Mouse (Mus musculus) left cerebral cortex, postnatal 36 days (tissue): ENCODE data around the gene Hpca. TPM values are rescaled to one million over a fixed set of nuclear protein-coding genes. Genes with fewer than 3 reads are reported as not detected.
A peak's percentile ranks its signal among the peaks of the same experiment; 100 is the strongest.

Source experiments
- DNase-seq, 2 experiments: peaks; one replicate each; pipeline ENCODE4 v3.0.0; 2021 to 2022; ENCODE audit warnings: low spot score in 2 of 2, mixed read lengths in 1 of 2
- intact Hi-C: fragments of 180-260 bp; cut with DNase I; formaldehyde crosslinking; loops from one replicate; pipeline ENCODE4 v1.15.1; 2025
- total RNA-seq, 2 experiments: library from RNA; stranded (reverse); gene quantifications; 2 replicates each; pipeline ENCODE4 v1.2.3; 2021

Gene Hpca
- total RNA-seq, 2 experiments from 2014 or later: 656 to 793 TPM

DNA sequence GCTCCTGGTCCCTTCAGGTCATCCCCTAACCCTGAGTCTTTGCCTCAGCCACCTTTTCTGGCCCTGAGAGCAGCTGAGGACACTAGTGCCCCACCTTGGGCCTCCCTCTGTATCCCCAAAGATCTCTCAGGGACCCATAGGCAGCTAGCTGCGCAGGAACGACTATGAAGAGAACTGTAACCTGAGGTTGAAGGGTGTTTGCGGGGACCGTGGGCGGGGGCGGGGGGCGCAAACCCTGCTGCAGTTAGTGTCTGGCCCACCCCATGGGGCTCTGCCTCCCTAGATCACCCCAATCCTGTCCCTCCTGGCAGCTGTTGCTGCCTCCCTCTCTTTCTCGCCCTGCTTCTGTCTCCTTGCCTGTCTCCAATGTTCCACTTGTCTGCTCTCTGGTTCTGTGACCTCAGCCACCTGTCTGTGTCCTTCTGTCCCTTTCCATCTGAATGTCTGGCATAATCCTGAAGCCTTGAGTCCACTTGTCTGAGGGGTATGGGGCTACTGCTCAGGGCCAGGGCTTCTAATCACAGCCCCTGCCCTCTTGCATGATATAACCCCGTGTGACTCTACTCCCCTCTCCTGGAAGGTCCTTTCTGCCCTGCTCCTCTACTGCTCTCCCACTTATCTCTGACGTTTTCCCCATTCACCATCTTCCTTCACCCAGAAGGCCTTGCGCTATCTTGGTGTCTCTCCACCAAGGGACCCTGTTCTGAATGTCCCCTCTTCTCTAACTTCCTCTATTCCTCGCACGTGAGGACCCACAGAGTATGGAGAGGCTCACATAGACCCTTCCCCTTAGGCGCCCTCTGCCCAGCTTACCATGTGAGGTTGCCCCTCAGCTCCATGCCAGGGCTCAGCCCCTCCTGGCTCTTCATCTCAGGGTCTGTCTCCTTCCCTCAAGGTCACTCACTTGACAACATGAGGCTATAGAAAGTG lies 15.8 kb upstream of the Hpca start:
- no peak for DNase-seq
- intact Hi-C loops: loop anchor here (5.0 to 10.0 kb wide), 2 partner anchors 50 to 317 kb away; partner anchors contain the start of genes S100pbp and Yars

DNA sequence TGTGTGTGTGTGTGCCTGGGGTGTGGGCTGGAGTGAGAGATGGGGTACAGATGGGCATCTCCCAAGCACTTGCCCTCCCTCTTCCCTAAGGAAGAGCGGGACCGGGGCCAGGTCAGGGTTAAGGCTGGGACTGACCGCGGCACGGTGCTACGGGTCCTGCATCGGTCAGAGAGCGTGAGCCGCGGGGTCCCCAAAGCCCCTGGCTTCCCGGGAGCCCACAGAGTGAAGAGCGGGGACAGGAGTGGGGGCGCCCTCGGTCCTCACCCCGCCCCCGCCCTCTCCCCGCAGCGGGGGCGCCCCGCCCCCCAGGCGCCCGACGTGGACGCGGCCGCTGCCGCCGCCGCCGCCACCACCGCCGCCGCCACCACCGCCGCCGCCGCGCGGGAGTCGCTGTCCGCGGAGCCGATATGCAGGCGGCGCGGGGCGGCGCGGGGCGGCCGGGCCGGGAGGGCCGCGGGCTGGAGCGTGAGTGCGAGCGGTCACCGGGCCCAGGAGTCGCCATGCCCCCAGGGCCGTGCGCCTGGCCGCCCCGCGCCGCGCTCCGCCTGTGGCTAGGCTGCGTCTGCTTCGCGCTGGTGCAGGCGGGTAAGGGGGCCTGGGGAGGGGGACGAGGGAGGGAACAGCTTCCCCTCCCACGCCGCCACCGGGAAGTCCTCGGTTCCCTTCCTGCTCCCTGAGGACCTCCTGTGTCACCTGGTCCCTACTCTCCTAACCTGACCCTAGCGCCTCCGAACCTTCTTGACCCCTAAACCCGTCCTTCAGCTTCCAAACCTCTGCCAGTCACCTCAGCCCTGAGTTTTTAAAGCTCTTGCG lies 14.9 kb upstream of the Hpca start, which contains the start of gene Fndc5:
Gene Fndc5, plus strand, starts transcription at position 421 of the 813 bp plus-strand sequence.
- no peak for DNase-seq
- intact Hi-C loops: loop anchor here (5.0 to 10.0 kb wide), 2 partner anchors 51 to 318 kb away; partner anchors contain the start of genes S100pbp and Yars

DNA sequence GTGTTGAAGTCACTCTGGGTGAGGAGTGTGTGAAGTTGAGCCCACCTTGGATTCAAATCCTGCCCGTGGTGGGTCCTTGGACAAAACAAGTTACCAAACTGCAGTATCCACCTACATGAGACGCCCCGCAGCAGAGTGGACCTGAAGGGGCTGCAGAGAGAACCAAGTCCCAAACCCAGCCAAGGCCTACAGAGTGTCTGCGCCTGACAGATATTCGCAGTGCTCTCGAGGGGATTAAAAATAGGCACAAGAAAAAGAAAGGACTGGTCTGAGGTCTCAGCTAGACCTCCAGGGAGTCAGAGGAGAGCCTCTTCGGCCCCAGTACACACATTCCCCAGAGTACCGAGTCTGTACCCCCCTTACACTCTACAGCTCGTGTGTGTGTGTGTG lies 14.3 kb upstream of the Hpca start:
- DNase-seq: no peak
- intact Hi-C loops: loop anchor here (5.0 to 10.0 kb wide), 2 partner anchors 51 to 319 kb away; partner anchors contain the start of genes S100pbp and Yars

GRCm38 (mm10) chr4:129135637-129136036 lies 13.8 kb upstream of the Hpca start:
- DNase-seq: no peak
- intact Hi-C loops: loop anchor here (5.0 to 10.0 kb wide), 2 partner anchors 52 to 319 kb away; partner anchors contain the start of genes S100pbp and Yars

GRCm38 (mm10) chr4:129134799-129135585 lies 13.2 kb upstream of the Hpca start:
- DNase-seq: no peak
- intact Hi-C loops: loop anchor here (5.0 to 10.0 kb wide), 2 partner anchors 52 to 320 kb away; partner anchors contain the start of genes S100pbp and Yars

GRCm38 (mm10) chr4:129130755-129131303 lies 9.0 kb upstream of the Hpca start:
- intact Hi-C loops: loop anchor here (10.0 kb wide), 1 partner anchor 324 kb away; no protein-coding TSS in a partner anchor

DNA sequence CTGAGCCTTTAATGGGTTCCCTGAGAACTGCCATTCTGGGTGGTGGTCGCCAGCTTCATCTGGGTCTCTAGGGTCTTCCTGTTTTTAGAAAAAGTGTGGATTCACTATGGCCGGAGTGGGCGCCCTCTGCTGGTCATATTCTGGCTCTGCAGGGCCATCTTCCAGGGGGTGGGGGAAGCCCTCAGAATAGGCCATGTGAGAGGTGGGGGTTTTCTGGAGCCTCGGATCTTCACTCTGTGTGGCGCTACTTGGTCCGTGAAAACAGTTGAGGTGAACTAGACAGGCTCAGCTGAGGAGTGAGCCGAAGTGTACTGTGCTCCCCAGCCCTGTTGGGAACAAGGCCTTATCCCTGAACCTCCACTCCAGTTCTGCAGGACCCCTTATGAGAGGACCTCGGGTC lies 8.3 kb upstream of the Hpca start:
- DNase-seq: no peak
- intact Hi-C loops: loop anchor here (10.0 kb wide), 1 partner anchor 325 kb away; no protein-coding TSS in a partner anchor

More at GRCm38 (mm10) chr4:129130755-129131303, 9.0 kb upstream of the Hpca start:
- no peak for DNase-seq

GRCm38 (mm10) chr4:129129387-129129786 lies 7.6 kb upstream of the Hpca start:
- intact Hi-C loops: no loop called here
- no peak for DNase-seq

DNA sequence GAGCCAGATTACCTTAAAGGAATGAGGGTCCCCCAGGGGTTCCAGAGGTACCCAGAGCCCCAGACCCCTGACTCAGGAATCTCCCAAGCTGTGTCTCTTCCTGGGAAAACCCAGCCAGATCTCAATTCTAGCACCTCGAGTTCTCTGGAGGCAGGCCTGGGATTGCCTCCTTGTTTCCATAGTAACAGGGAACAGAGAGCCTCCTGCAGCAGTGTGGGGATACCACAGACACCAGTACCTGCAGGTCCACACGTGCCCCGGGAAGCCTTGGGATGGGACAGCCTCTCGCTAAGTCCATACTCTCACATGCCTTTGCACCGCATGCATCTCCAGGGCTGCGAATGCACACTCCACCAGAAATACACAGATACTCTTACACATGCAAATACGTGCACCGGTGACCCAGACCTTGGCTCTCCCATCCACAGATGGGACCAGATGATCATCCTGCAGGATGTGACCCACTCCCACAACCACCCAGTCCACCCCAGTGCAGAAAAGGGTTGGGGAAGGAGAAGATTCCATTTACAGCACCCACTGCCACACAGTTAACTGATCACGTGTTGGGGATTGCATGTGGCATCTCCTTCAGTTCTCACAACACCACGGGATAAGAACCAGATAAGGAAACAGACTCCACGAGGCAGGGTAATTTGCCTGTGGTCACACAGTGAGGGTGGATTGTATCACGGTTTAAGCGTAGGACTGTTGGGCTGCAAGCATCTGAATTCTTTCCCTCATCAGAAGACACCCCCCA lies 6.9 kb upstream of the Hpca start:
- intact Hi-C loops: no loop called here
- peak; percentile 62 to 66 for DNase-seq

DNA sequence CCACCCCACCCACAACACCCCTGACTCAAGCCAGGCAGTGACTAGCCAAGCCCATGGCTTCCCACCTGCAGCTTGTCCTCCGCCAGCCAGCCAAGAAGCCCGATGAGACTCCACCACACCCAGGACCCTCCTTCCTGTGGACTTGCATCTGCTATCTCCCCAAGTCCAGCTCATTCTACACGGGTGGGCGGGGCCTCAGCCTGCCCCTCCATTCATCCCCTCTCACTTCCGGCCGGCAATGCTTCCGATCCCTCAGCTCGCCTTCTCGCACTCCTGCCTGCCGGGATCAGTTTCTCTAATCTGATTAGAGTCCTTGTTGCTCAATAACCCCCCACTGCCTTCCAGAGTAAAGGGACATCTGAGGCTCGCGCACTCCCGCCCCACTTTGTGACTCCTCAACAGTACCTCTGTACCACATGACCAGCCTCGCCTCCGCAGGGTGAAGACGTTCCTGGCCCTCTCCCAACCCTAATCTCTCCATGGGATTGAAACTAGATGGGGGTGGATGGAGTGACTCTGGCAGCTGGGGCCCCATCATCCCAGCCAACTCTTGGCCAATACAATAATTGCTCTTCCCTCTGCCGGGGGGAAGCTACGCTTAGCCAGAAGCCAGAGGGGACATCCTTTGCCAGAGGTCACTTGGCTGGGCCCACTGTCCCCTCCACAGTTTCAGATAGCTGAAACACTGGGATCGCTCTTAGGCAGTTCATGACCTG lies 4.1 kb upstream of the Hpca start:
- intact Hi-C loops: no loop called here
- no peak for DNase-seq

DNA sequence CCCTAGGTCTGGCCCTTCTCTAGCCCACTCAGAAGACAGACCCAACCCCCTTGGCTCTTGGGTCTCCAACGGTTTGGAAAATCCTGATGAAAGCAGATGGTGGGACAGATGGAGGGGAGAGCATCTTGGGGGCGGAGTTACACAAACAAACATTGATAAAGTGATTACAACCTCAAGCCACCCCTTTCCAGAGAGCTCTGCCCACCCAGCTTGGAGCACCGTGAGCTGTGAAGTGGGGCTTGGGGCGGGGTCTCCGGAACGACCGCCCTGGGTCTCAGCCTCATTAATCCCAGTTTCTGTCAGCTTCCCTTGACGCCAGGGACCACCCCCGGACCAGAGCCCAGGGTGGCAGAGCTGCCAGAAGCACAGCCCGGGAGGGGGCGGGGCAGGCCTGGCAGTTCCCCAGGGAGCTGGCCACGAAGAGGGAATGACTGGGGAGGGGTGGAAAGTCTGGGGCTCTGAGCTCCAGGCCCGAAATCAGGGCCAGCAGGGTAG lies 2.9 kb upstream of the Hpca start:
- peak in 1 of 2 experiments; percentile 74 for DNase-seq
- intact Hi-C loops: no loop called here

- DNase-seq: no peak
- intact Hi-C loops: no loop called here
Measured at GRCm38 (mm10) chr4:129122719-129123118, 883 bp upstream of the Hpca start.

GRCm38 (mm10) chr4:129122107-129122506 lies 271 bp upstream of the Hpca start:
- intact Hi-C loops: no loop called here
- DNase-seq: no peak

GRCm38 (mm10) chr4:129120520-129121445 lies 1.1 kb downstream of the Hpca start:
- intact Hi-C loops: no loop called here

DNA sequence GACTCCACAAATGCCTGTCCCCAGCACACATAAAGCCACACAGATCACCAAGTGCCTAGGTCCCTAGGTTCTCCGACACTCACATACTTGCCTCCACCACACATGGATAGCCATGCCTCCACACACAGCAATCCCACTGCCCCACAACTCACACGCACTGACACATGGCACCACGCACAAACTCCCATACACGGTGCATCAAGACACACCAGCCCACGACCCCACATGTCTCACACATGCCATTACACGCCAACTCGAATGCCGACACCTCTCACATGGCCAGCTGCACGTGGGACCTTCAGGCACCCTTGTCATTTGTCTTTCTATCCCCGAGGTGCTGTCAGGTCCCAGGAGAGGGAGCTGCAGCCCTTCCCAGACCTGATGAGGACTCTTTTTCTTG lies 2.1 kb downstream of the Hpca start:
- intact Hi-C loops: no loop called here
- peak in 1 of 2 experiments; percentile 55 for DNase-seq

More at GRCm38 (mm10) chr4:129120520-129121445, 1.1 kb downstream of the Hpca start:
- peak; percentile 13 to 76 for DNase-seq
